Mouse (Mus musculus) myocyte (in vitro differentiated cells): ENCODE data around the gene Macrod2. TPM values are rescaled to one million over a fixed set of nuclear protein-coding genes. Genes with fewer than 3 reads are reported as not detected.

Experiments
- H3K27me3 ChIP-seq: one replicate; pipeline ENCODE4 v1.6.1; 2011; ENCODE audit not compliant: control insufficient read depth, insufficient read depth, insufficient read length
- H3K36me3 ChIP-seq: one replicate; pipeline ENCODE4 v1.6.1; 2011; ENCODE audit not compliant: control insufficient read depth, insufficient read depth
- H3K4me2 ChIP-seq: one replicate; pipeline ENCODE4 v1.6.1; 2011; ENCODE audit warnings: low read depth, control low read depth
- H3K4me3 ChIP-seq: one replicate; pipeline ENCODE4 v1.5.1; 2011; ENCODE audit warnings: mild to moderate bottlenecking, control low read depth, moderate library complexity
- H3K79me2 ChIP-seq: one replicate; pipeline ENCODE4 v1.6.1; 2011; ENCODE audit not compliant: control insufficient read depth, insufficient read depth
- H3ac ChIP-seq: one replicate; pipeline ENCODE4 v1.6.1; 2011; ENCODE audit not compliant: control insufficient read depth, insufficient read length
- CEBPB ChIP-seq: IDR thresholded peaks from 2 replicates; pipeline ENCODE4 v1.6.1; 2011; ENCODE audit warnings: mild to moderate bottlenecking, moderate library complexity; ENCODE audit not compliant: poor library complexity, insufficient read depth, severe bottlenecking
- E2F4 ChIP-seq: IDR thresholded peaks from one replicate; pipeline ENCODE4 v1.6.1; 2011; ENCODE audit warnings: mild to moderate bottlenecking, control low read depth, moderate library complexity; ENCODE audit not compliant: insufficient read depth
- MAX ChIP-seq: IDR thresholded peaks from one replicate; pipeline ENCODE4 v1.6.1; 2011; ENCODE audit warnings: low read depth, mild to moderate bottlenecking, control low read depth
- MYOD1 ChIP-seq, 3 experiments: IDR thresholded peaks; one replicate each; pipeline ENCODE4 v1.6.1; 2011; ENCODE audit warnings: control low read depth in 2 of 3, low read depth in 2 of 3, mild to moderate bottlenecking in 2 of 3, moderate library complexity in 1 of 3; ENCODE audit not compliant: insufficient read length in 2 of 3, control insufficient read depth in 1 of 3
- MYOG ChIP-seq, 3 experiments: IDR thresholded peaks; one replicate each; pipeline ENCODE4 v1.6.1; 2011; ENCODE audit warnings: control low read depth in 2 of 3, low read depth in 2 of 3, mild to moderate bottlenecking in 2 of 3; ENCODE audit not compliant: insufficient read length in 2 of 3, control insufficient read depth in 1 of 3, insufficient read depth in 1 of 3
- POLR2A ChIP-seq: IDR thresholded peaks from one replicate; pipeline ENCODE4 v1.6.1; 2011; ENCODE audit warnings: low read depth, mild to moderate bottlenecking, control low read depth, moderate library complexity; ENCODE audit not compliant: insufficient read length
- POLR2AphosphoS2 ChIP-seq: IDR thresholded peaks from one replicate; pipeline ENCODE4 v1.6.1; 2011; ENCODE audit warnings: low read depth, control low read depth; ENCODE audit not compliant: insufficient read length
- REST ChIP-seq: IDR thresholded peaks from one replicate; pipeline ENCODE4 v1.6.1; 2011; ENCODE audit warnings: mild to moderate bottlenecking, control low read depth, moderate library complexity; ENCODE audit not compliant: insufficient read depth, insufficient read length
- SRF ChIP-seq: IDR thresholded peaks from one replicate; pipeline ENCODE4 v1.6.1; 2011; ENCODE audit warnings: low read depth; ENCODE audit not compliant: control insufficient read depth, insufficient read length
- TCF12 ChIP-seq: IDR thresholded peaks from one replicate; pipeline ENCODE4 v1.6.1; 2011; ENCODE audit warnings: mild to moderate bottlenecking, control low read depth; ENCODE audit not compliant: poor library complexity, insufficient read depth, severe bottlenecking
- TCF3 ChIP-seq: IDR thresholded peaks from one replicate; pipeline ENCODE4 v1.6.1; 2011; ENCODE audit warnings: low read depth, control low read depth; ENCODE audit not compliant: insufficient read length
- USF1 ChIP-seq: IDR thresholded peaks from one replicate; pipeline ENCODE4 v1.6.1; 2011; ENCODE audit warnings: low read depth, mild to moderate bottlenecking, control low read depth, moderate library complexity
- polyA plus RNA-seq: library from polyadenylated mRNA; unstranded; fragments of >200 nt; fragmentation: generic; extraction: Trizol; gene quantifications from one replicate; pipeline ENCODE4 v1.2.1, GENCODE M21; 2012; ENCODE audit warnings: missing spikeins

Gene Macrod2
- polyA plus RNA-seq, 1 experiment: 0.96 TPM

GRCm38 (mm10) chr2:140853538-140853937 is 458.4 kb downstream of the Macrod2 start:
- Histone ChIP-seq H3K79me2 (no peaks in the 10 kb centered on the region), H3ac (no peak overlapping the region), H3K36me3 (no peaks in the 10 kb centered on the region), H3K4me3 (no peak overlapping the region), H3K4me2 (no peak overlapping the region), H3K27me3 (no peaks in the 10 kb centered on the region)
- TF ChIP-seq SRF (no peak), E2F4 (no peak), CEBPB (no peak), TCF12 (no peak), MYOG (IDR thresholded peaks at IDR 0.05; ENCODE audit: control insufficient read depth in 1 of 3, insufficient read depth in 1 of 3, insufficient read length in 2 of 3, low read depth in 2 of 3) (no peak), POLR2AphosphoS2 (no peak), USF1 (no peak), REST (no peak), MAX (no peak), MYOD1 (IDR thresholded peaks at IDR 0.05; ENCODE audit: control insufficient read depth in 1 of 3, insufficient read length in 2 of 3, low read depth in 2 of 3) (no peak), POLR2A (no peak), TCF3 (no peak)

GRCm38 (mm10) chr2:140861356-140861755 is 466.2 kb downstream of the Macrod2 start:
- TF ChIP-seq MYOD1 (IDR thresholded peaks at IDR 0.05; ENCODE audit: control insufficient read depth in 1 of 3, insufficient read length in 2 of 3, low read depth in 2 of 3) (no peak), POLR2A (no peak)
- H3K36me3 ChIP-seq: no peaks in the 10 kb centered on the region

GRCm38 (mm10) chr2:140862736-140863135 is 467.6 kb downstream of the Macrod2 start:
- Histone ChIP-seq H3K36me3 (no peaks in the 10 kb centered on the region), H3K4me3 (no peak overlapping the region), H3K4me2 (no peak overlapping the region), H3K27me3 (no peaks in the 10 kb centered on the region), H3ac (no peak overlapping the region), H3K79me2 (no peaks in the 10 kb centered on the region)
- no peak for TF ChIP-seq CEBPB
- TF ChIP-seq REST: no peak
- no peak for TF ChIP-seq E2F4
- no peak for TF ChIP-seq USF1
- no peak for TF ChIP-seq MYOD1 (IDR thresholded peaks at IDR 0.05; ENCODE audit: control insufficient read depth in 1 of 3, insufficient read length in 2 of 3, low read depth in 2 of 3)
- TF ChIP-seq TCF3: no peak
- TF ChIP-seq POLR2AphosphoS2: no peak
- no peak for TF ChIP-seq MYOG (IDR thresholded peaks at IDR 0.05; ENCODE audit: control insufficient read depth in 1 of 3, insufficient read depth in 1 of 3, insufficient read length in 2 of 3, low read depth in 2 of 3)
- no peak for TF ChIP-seq SRF
- TF ChIP-seq MAX: no peak

More at GRCm38 (mm10) chr2:140861356-140861755, 466.2 kb downstream of the Macrod2 start:
- no peak overlapping the region for H3ac ChIP-seq
- H3K79me2 ChIP-seq: no peaks in the 10 kb centered on the region
- H3K4me3 ChIP-seq: no peak overlapping the region
- H3K27me3 ChIP-seq: no peaks in the 10 kb centered on the region
- no peak overlapping the region for H3K4me2 ChIP-seq

GRCm38 (mm10) chr2:140865636-140866035 is 470.5 kb downstream of the Macrod2 start:
- H3K4me3 ChIP-seq: no peak overlapping the region
- H3K79me2 ChIP-seq: no peaks in the 10 kb centered on the region
- no peaks in the 10 kb centered on the region for H3K36me3 ChIP-seq
- H3K4me2 ChIP-seq: no peak overlapping the region
- TF ChIP-seq E2F4 (no peak), REST (no peak), MYOG (IDR thresholded peaks at IDR 0.05; ENCODE audit: control insufficient read depth in 1 of 3, insufficient read depth in 1 of 3, insufficient read length in 2 of 3, low read depth in 2 of 3) (no peak), TCF12 (no peak), USF1 (no peak), SRF (no peak), POLR2A (no peak), CEBPB (no peak), MYOD1 (IDR thresholded peaks at IDR 0.05; ENCODE audit: control insufficient read depth in 1 of 3, insufficient read length in 2 of 3, low read depth in 2 of 3) (no peak), TCF3 (no peak), MAX (no peak)
- H3ac ChIP-seq: no peak overlapping the region
- no peaks in the 10 kb centered on the region for H3K27me3 ChIP-seq

GRCm38 (mm10) chr2:140867116-140867515 is 472.0 kb downstream of the Macrod2 start:
- Histone ChIP-seq H3K27me3 (no peaks in the 10 kb centered on the region), H3ac (no peak overlapping the region), H3K36me3 (no peaks in the 10 kb centered on the region), H3K4me2 (no peak overlapping the region), H3K79me2 (no peaks in the 10 kb centered on the region), H3K4me3 (no peak overlapping the region)
- TF ChIP-seq USF1 (no peak), POLR2A (no peak), MAX (no peak)
